Mouse (Mus musculus) heart, embryonic 15.5 days (tissue): Measurements from ENCODE around the gene Mroh2a. TPM values are rescaled to one million over a fixed set of nuclear protein-coding genes. Genes with fewer than 3 reads are reported as not detected.

Source experiments
- polyA plus RNA-seq: library from polyadenylated mRNA; unstranded; fragments of >200 nt; fragmentation: Nextera tagmentation; extraction: Ambion mirVana; gene quantifications from 2 replicates; pipeline ENCODE4 v1.2.1, GENCODE M21; 2015

Mroh2a gene
- polyA plus RNA-seq, 1 experiment from 2014 or later, result 0.60 TPM

Other genes with a start within 250 kb of the Mroh2a start
- gene Usp40, start 218.4 kb upstream of the Mroh2a start, polyA plus RNA-seq, result 27.7 and 29.1 TPM in 2 replicates
- not detected in 2 replicates for gene Ugt1a10, start 171.6 kb upstream of the Mroh2a start, polyA plus RNA-seq
- gene Ugt1a9, start 156.2 kb upstream of the Mroh2a start, polyA plus RNA-seq, result not detected in 2 replicates
- not detected in 2 replicates for gene Ugt1a8, start 139.2 kb upstream of the Mroh2a start, polyA plus RNA-seq
- gene Ugt1a7c, start 131.9 kb upstream of the Mroh2a start, polyA plus RNA-seq, result 1.1 and 1.4 TPM in 2 replicates
- 0.15 TPM in 1 of 2 replicates, not detected in the other for gene Ugt1a6b, start 123.7 kb upstream of the Mroh2a start, polyA plus RNA-seq
- gene Ugt1a6a, start 92.2 kb upstream of the Mroh2a start, polyA plus RNA-seq, result 0.81 and 1.9 TPM in 2 replicates
- not detected in 2 replicates for gene Ugt1a5, start 61.0 kb upstream of the Mroh2a start, polyA plus RNA-seq
- 0.06 TPM in 1 of 2 replicates, not detected in the other for gene Ugt1a2, start 26.4 kb upstream of the Mroh2a start, polyA plus RNA-seq
- gene Dnajb3, start 21.2 kb upstream of the Mroh2a start, polyA plus RNA-seq, result 3.3 and 4.8 TPM in 2 replicates
- not detected in 2 replicates for gene Ugt1a1, start 15.0 kb upstream of the Mroh2a start, polyA plus RNA-seq
- 93.4 and 119 TPM in 2 replicates for gene Hjurp, start 50.6 kb downstream of the Mroh2a start, polyA plus RNA-seq
- not detected in 2 replicates for gene Trpm8, start 50.7 kb downstream of the Mroh2a start, polyA plus RNA-seq
- 0.33 and 2.3 TPM in 2 replicates for gene Spp2, start 180.0 kb downstream of the Mroh2a start, polyA plus RNA-seq